Mouse (Mus musculus): Measurements from ENCODE around the gene Ergic1. TPM values are rescaled to one million over a fixed set of nuclear protein-coding genes. Genes with fewer than 3 reads are reported as not detected.

The Ergic1 gene
- polyA plus RNA-seq, 1 experiment = 68.6 TPM

DNA sequence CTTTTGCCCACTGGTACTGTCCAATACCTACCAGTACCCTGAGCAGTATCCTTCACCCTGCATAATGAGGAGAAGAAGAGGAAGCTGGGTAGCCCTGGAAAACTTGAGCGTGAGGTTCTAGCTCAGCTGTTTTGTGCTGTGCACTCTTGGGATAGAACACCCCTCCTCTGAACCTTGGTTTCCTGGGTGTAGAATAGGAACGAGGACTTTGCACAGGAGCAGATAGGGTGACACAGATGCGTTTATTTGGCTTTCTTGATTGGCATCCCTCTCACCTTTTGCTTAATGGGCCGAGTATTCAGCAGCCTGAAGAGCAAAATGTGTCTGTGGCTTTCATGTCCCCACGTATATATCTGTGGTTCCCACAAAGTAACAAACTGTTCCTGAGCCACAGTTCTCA is 60.6 kb downstream of the Ergic1 start:
- H3K4me3 ChIP-seq (ENCODE audit: low read depth, low read length) = no peak overlapping the region
- TF ChIP-seq POLR2A (IDR thresholded peaks at IDR 0.05; ENCODE audit: low read depth, low read length) = no peak
- TF ChIP-seq CTCF (IDR thresholded peaks at IDR 0.05; ENCODE audit: extremely low read depth, insufficient read length, insufficient replicate concordance, low read depth, low read length) = no peak
- peaks cover 22% of the 10 kb centered on the region for H3K4me1 ChIP-seq (ENCODE audit: control insufficient read depth, insufficient read depth, insufficient read length, low read length)
- H3K27me3 ChIP-seq (ENCODE audit: control insufficient read depth, insufficient read depth, low read length) = no peaks in the 10 kb centered on the region
- 43% methylated on average over 5 of the region's 5 CpGs for WGBS
- peak overlapping the region; percentile 82 for H3K27ac ChIP-seq (ENCODE audit: insufficient read depth, low read depth, low read length)
- H3K36me3 ChIP-seq (ENCODE audit: control insufficient read depth, insufficient read depth, low read length) = 0 out of 2 replicates have a peak, but pooled peaks cover 4% of the 10 kb centered on the region

DNA sequence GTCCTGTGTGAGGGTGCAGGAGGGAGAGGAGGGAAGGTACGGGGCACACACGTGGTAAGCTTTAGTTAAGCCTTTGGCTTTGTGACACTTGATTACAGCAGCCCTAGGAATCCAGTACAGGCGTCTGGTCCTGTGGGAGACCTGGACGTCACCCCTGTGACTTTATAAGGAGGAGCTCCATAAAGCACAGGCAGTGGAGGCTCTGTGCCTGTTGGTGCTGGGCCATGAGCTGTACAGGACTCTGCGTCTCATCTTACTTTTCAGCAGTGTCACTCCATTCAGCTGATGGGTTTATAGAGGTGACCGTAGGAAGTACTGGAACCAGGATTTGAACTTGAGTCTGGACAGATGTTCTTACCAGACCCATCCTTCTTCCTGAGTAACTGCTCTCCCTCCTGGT is 62.7 kb downstream of the Ergic1 start:
- 95% methylated on average over 6 of the region's 6 CpGs for WGBS
- H3K4me1 ChIP-seq (ENCODE audit: control insufficient read depth, insufficient read depth, insufficient read length, low read length) = peaks cover 17% of the 10 kb centered on the region
- TF ChIP-seq POLR2A (IDR thresholded peaks at IDR 0.05; ENCODE audit: low read depth, low read length) (no peak), CTCF (IDR thresholded peaks at IDR 0.05; ENCODE audit: extremely low read depth, insufficient read length, insufficient replicate concordance, low read depth, low read length) (no peak)
- H3K36me3 ChIP-seq (ENCODE audit: control insufficient read depth, insufficient read depth, low read length) = 0 out of 2 replicates have a peak, but pooled peaks cover 7% of the 10 kb centered on the region
- H3K27me3 ChIP-seq (ENCODE audit: control insufficient read depth, insufficient read depth, low read length) = no peaks in the 10 kb centered on the region
- H3K4me3 ChIP-seq (ENCODE audit: low read depth, low read length) = no peak overlapping the region
- no peak overlapping the region for H3K27ac ChIP-seq (ENCODE audit: insufficient read depth, low read depth, low read length)

DNA sequence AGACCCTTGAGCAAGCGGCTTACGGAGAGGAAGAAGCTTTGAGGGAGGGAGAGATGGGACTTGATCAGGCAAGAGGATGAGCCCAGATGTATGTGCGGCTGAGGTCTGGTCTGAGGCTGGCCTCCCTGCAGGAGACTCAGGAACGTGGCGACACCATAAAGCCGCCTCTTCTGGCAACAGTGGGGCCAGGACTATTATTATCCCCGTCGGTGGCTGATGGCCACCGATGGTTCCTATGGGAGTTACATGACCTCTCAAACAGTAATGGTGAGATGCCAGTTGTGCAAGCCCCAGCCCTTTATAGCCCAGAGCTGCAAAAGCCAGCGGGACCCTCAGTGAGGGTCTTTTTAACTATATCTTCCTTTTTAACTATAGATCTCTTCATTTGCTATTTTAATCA is 63.7 kb downstream of the Ergic1 start:
- 96% methylated on average over 10 of the region's 10 CpGs for WGBS
- TF ChIP-seq POLR2A (IDR thresholded peaks at IDR 0.05; ENCODE audit: low read depth, low read length) = no peak
- no peak for TF ChIP-seq CTCF (IDR thresholded peaks at IDR 0.05; ENCODE audit: extremely low read depth, insufficient read length, insufficient replicate concordance, low read depth, low read length)
- peaks cover 17% of the 10 kb centered on the region for H3K4me1 ChIP-seq (ENCODE audit: control insufficient read depth, insufficient read depth, insufficient read length, low read length)
- no peak overlapping the region for H3K4me3 ChIP-seq (ENCODE audit: low read depth, low read length)
- no peaks in the 10 kb centered on the region for H3K27me3 ChIP-seq (ENCODE audit: control insufficient read depth, insufficient read depth, low read length)
- H3K27ac ChIP-seq (ENCODE audit: insufficient read depth, low read depth, low read length) = no peak overlapping the region
- H3K36me3 ChIP-seq (ENCODE audit: control insufficient read depth, insufficient read depth, low read length) = peaks cover 7% of the 10 kb centered on the region; the same call in 1 of the 2 replicates

DNA sequence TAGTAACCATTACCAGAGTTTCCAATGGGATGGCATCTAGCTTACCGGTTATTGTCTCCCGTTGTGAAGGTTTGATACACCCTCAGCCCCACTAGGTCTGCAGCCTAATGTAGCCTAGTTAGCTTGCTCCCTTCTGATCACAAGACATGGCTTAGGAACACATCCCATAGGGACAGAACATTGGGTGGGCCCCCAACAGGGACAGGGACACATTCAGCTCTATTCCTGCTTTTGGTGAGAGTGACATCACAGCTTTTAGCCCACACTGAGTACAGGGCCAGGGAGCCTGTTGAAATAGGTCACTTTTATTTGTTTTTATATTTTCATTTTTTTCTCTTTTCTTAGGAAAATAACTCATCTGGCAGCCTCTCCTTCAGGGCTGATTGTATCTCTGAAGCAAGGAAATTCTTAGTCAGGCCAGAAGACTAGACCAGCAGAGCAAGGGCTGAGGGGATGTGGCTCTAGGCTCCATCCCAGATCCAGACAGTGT is 64.3 kb downstream of the Ergic1 start:
- 92% methylated on average over 2 of the region's 2 CpGs for WGBS
- Histone ChIP-seq H3K4me1 (ENCODE audit: control insufficient read depth, insufficient read depth, insufficient read length, low read length) (peaks cover 14% of the 10 kb centered on the region), H3K4me3 (ENCODE audit: low read depth, low read length) (no peak overlapping the region), H3K27ac (ENCODE audit: insufficient read depth, low read depth, low read length) (no peak overlapping the region), H3K36me3 (ENCODE audit: control insufficient read depth, insufficient read depth, low read length) (peaks cover 9% of the 10 kb centered on the region; the same call in 1 of the 2 replicates), H3K27me3 (ENCODE audit: control insufficient read depth, insufficient read depth, low read length) (no peaks in the 10 kb centered on the region)
- TF ChIP-seq CTCF (IDR thresholded peaks at IDR 0.05; ENCODE audit: extremely low read depth, insufficient read length, insufficient replicate concordance, low read depth, low read length) (no peak), POLR2A (IDR thresholded peaks at IDR 0.05; ENCODE audit: low read depth, low read length) (no peak)

DNA sequence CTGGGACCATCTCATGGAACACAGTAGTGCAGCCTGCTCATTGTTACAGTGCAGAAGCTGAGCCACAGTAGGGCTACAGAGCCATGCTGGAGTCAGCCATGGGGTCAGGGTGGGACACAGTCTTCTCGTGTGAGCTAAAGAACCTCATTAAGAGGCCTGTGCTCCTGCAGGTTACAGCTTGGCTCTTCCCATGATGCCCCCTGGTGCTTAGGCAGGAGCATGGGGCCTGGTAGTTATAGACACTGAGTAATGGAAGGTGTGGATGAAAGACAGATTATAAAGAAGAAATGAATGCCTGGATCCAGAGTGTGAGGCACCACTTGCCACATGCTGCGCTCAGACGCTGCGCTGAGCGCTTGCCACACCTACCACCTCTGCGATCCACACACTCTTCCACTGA is 67.2 kb downstream of the Ergic1 start:
- WGBS = 88% methylated on average over 6 of the region's 6 CpGs
- Histone ChIP-seq H3K4me3 (ENCODE audit: low read depth, low read length) (no peak overlapping the region), H3K27me3 (ENCODE audit: control insufficient read depth, insufficient read depth, low read length) (no peaks in the 10 kb centered on the region), H3K4me1 (ENCODE audit: control insufficient read depth, insufficient read depth, insufficient read length, low read length) (no peaks in the 10 kb centered on the region), H3K27ac (ENCODE audit: insufficient read depth, low read depth, low read length) (no peak overlapping the region), H3K36me3 (ENCODE audit: control insufficient read depth, insufficient read depth, low read length) (peaks cover 10% of the 10 kb centered on the region; the same call in 1 of the 2 replicates)
- no peak for TF ChIP-seq POLR2A (IDR thresholded peaks at IDR 0.05; ENCODE audit: low read depth, low read length)
- TF ChIP-seq CTCF (IDR thresholded peaks at IDR 0.05; ENCODE audit: extremely low read depth, insufficient read length, insufficient replicate concordance, low read depth, low read length) = peak; percentile 26; the same call in 1 of the 2 replicates

DNA sequence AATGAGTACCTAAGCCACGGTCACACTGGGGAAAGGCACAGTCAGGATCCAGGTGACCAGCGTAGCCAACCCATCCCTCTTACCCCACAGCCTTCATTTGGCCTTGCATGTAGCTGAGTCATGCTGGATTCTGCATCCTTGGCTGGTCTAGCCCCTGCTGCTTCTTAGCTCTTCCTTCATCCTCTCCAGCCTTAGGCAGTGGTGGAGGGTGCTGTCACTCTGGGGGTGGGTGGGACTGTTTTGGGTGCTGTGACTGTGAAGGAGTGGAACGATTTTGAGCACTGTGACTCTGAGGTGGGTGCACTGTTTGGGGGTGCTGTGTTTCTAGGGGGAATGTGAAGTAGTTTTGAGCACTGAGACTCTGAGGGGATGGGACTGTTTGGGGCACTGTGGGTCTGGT is 67.6 kb downstream of the Ergic1 start:
- no peaks in the 10 kb centered on the region for H3K27me3 ChIP-seq (ENCODE audit: control insufficient read depth, insufficient read depth, low read length)
- TF ChIP-seq POLR2A (IDR thresholded peaks at IDR 0.05; ENCODE audit: low read depth, low read length) (no peak), CTCF (IDR thresholded peaks at IDR 0.05; ENCODE audit: extremely low read depth, insufficient read length, insufficient replicate concordance, low read depth, low read length) (no peak)
- H3K4me1 ChIP-seq (ENCODE audit: control insufficient read depth, insufficient read depth, insufficient read length, low read length) = no peaks in the 10 kb centered on the region
- no peak overlapping the region for H3K27ac ChIP-seq (ENCODE audit: insufficient read depth, low read depth, low read length)
- peaks cover 10% of the 10 kb centered on the region; the same call in 1 of the 2 replicates for H3K36me3 ChIP-seq (ENCODE audit: control insufficient read depth, insufficient read depth, low read length)
- H3K4me3 ChIP-seq (ENCODE audit: low read depth, low read length) = no peak overlapping the region
- WGBS = 94% methylated on average over 3 of the region's 3 CpGs

DNA sequence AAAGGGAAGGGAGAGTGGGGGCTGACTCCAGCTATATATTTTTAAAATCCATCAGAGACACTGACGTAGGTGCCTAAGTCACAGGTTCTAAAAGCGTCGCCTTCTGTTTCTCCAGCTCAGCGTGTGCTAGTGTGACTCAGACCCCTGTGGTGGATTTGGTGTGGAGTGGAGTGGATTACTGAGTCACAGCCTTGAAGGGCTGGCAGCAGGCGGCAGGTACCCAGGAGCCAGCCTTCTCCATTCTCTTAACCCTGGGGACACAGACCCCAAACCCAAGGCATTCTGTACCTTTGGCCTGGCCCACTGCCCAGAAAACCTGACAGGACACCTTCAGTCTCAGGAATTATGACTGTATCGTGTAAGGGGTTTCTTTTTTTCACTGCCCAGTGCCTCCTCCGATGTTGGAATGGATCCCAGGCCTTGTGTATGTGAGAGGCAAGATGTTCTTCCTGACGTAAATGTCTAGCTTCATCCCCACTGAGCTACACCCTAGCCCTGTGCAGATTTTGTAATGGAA is 70.6 kb downstream of the Ergic1 start:
- TF ChIP-seq POLR2A (IDR thresholded peaks at IDR 0.05; ENCODE audit: low read depth, low read length) (no peak), CTCF (IDR thresholded peaks at IDR 0.05; ENCODE audit: extremely low read depth, insufficient read length, insufficient replicate concordance, low read depth, low read length) (no peak)
- H3K4me3 ChIP-seq (ENCODE audit: low read depth, low read length) = no peak overlapping the region
- peaks cover 10% of the 10 kb centered on the region; the same call in 1 of the 2 replicates for H3K36me3 ChIP-seq (ENCODE audit: control insufficient read depth, insufficient read depth, low read length)
- no peak overlapping the region for H3K27ac ChIP-seq (ENCODE audit: insufficient read depth, low read depth, low read length)
- no peaks in the 10 kb centered on the region for H3K27me3 ChIP-seq (ENCODE audit: control insufficient read depth, insufficient read depth, low read length)
- no peaks in the 10 kb centered on the region for H3K4me1 ChIP-seq (ENCODE audit: control insufficient read depth, insufficient read depth, insufficient read length, low read length)
- WGBS = 89% methylated on average over 8 of the region's 8 CpGs
